Mouse (Mus musculus): ENCODE results near the gene Lypd4. TPM values are rescaled to one million over a fixed set of nuclear protein-coding genes. Genes with fewer than 3 reads are reported as not detected.

Gene Lypd4
- polyA plus RNA-seq (2015; fragmentation: Nextera tagmentation; extraction: Ambion mirVana), result not detected in 2 replicates

DNA sequence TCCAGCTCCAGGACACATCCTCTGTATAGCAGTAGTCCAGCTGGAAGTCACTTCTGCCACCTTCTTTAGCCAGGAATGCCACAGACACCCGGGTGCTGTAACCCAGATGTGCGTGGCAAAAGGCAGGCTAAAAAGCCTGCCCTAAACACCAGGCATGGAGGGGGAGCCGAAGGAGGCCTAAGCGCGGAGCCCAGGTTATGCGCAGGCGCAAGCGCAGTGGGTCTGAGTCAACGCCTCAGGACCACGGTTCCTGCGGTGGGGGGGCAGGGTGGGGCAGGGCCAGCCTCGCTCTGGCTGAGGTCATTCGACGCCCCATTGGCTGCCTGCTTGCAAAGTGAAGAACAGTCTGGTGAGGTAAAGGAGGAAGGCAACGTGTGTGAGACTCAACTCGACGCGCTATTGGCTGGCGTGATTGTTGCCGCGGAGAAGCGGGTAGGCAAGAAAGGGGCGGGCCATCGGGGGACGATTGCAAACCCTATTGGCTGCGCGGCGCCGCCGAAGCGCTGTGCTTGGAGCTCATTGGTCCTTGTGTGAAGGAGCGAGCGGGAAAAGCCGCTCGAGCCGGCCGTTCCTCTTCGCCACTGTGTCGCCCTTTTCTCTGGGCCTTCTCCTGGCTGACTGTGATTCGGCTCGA, at the start of gene Lypd4, which contains the start of gene Dmrtc2:
TSS of gene Lypd4 (minus strand) at position 410 of the 634 bp plus-strand sequence.
TSS of gene Dmrtc2 (plus strand) at position 526 of the 634 bp plus-strand sequence.

DNA sequence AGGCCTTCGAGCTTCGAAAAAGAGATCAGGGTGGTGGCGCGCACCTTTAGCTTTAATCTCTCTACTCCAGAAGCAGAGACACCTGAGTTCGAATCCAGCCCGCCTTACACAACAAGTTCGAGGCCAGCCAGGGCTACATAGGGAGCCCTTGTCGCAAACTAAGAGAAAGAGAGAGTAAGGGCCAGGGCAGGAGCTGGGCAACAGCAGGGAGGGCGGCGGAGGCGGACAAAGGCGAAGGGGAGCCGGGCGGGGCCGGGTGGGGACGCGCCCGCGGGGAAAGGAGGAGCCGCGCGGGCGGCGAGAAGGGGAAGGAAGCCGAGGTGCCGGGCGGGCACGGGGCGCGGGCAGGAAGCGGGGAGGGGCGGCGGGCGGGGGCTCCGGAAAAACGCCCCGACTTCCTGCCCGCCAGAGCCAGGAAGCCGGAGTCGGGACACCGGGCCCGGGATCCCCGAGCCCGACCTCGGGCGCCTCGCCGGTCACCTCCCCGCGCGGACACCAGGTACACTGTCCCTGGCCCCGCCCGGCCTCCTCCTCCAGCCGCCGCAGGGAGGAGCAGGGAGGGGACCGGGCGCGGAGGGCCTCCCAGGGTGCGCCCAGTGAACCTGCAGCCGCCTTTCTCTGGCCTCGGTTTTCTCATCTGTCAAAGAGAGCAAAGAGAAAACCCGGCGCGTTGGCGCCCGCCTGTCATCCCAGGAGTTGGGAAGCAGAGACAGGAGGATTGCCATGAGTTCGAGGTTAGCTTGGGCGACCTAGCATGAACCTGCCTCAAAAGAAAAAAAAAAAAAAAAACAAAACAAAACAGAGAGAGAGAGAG, 33.1 kb upstream of the Lypd4 start, which contains the start of gene Arhgef1:
TSS of gene Arhgef1 (plus strand) at position 283 of the 814 bp plus-strand sequence.

DNA sequence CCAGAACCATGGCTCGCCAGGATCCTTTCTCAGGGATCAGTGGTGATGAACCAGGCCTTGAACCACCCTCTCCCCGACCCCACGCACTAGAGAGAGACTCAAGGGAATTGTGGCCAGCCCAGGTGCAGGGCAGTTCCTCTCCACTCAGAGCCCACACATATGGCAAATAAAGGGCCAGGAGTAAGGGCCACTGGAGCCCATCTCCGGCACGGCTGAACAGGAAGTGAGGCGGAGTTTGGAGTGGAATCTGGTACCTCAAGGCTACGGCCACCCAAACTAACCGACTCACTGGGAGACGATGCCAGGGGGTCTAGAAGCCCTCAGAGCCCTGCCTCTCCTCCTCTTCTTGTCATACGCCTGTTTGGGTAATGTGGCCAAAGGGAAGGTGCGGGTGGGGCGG, 27.5 kb upstream of the Lypd4 start, which contains the start of gene Cd79a:
TSS of gene Cd79a (plus strand) at position 158 of the 400 bp plus-strand sequence.

DNA sequence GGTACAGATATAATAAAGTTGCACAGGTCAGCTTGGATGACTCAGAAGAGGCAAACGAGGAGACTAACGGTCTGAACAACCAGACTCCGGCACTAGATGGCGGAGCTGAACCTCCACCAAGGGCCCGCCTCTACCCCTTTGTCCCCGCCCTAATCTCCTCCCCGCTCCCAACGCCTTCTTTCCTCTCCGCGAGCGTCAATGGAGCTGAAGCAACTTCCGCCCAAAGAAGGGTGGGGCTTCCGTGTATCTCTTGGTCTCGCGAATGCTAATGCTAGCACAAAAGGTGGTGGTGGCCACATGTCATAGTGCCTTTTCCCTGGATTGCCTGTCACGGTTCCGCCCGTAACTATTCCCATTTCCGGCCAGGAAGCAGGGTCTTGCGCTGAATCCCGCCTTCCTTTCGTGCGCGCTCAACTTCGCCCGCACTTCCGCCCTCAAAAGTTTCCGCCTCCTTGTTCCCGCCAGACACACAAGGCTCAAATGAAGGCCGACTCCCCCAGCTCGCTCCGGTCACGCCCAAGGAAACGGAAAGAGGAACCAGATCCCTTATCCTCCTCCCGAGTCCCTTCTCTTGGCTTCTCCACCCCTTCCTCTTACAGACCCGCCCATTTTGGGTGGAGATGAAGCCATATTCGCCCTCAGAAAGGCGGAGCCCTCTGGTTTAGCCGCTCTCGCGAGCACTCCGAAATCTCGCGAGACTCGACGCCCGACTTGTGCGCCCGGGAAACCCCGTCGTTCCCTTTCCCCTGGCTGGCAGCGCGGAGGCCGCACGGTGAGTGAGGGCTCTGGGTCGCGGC, 14.4 kb upstream of the Lypd4 start, which contains the start of gene Rps19:
TSS of gene Rps19 (plus strand) at position 476 of the 797 bp plus-strand sequence.

DNA sequence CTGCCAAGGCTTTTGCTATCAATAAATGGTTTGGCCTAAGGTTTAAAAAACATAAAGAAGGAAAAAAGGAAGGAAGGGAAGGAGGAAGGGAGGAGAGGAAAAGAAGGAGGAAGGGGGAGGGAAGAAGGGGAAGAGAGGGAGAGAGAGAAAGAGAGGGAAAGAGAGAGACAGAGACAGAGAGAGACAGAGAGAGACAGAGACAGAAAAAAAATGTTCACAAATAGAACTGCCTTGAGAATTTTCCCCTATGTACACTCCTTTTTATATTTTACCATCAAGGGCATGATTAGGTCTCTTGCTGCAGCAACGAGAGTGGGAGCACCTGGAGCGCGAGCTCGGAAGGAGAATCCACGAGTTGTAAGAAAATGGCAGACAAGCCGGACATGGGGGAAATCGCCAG, 7.8 kb downstream of the Lypd4 start, which contains the start of gene Gm9844:
TSS of gene Gm9844 (plus strand) at position 301 of the 400 bp plus-strand sequence.

Other genes starting within 250 kb of the Lypd4 start
- 8.4 and 12.9 TPM in 2 replicates for gene Lypd3, start 233.4 kb downstream of the Lypd4 start, polyA plus RNA-seq (2015; fragmentation: Nextera tagmentation; extraction: Ambion mirVana)
- gene Tex101, start 193.3 kb downstream of the Lypd4 start, polyA plus RNA-seq (2015; fragmentation: Nextera tagmentation; extraction: Ambion mirVana), result not detected in 2 replicates
- not detected in 2 replicates for gene BC049730, start 160.7 kb downstream of the Lypd4 start, polyA plus RNA-seq (2015; fragmentation: Nextera tagmentation; extraction: Ambion mirVana)
- gene Gm4763, start 143.0 kb downstream of the Lypd4 start, polyA plus RNA-seq (2015; fragmentation: Nextera tagmentation; extraction: Ambion mirVana), result not detected in 2 replicates
- 0.82 TPM in 1 of 2 replicates, not detected in the other for gene Cd177, start 109.6 kb downstream of the Lypd4 start, polyA plus RNA-seq (2015; fragmentation: Nextera tagmentation; extraction: Ambion mirVana)
- gene Ceacam10, start 92.7 kb downstream of the Lypd4 start, polyA plus RNA-seq (2015; fragmentation: Nextera tagmentation; extraction: Ambion mirVana), result 0.45 TPM in 1 of 2 replicates, not detected in the other
- 10.0 and 14.4 TPM in 2 replicates for gene Gm9844, start 7.7 kb downstream of the Lypd4 start, polyA plus RNA-seq (2015; fragmentation: Nextera tagmentation; extraction: Ambion mirVana)
- not detected in 2 replicates for gene Dmrtc2, start 116 bp upstream of the Lypd4 start, polyA plus RNA-seq (2015; fragmentation: Nextera tagmentation; extraction: Ambion mirVana)
- 1,704 and 2,076 TPM in 2 replicates for gene Rps19, start 14.4 kb upstream of the Lypd4 start, polyA plus RNA-seq (2015; fragmentation: Nextera tagmentation; extraction: Ambion mirVana)
- gene Cd79a, start 27.4 kb upstream of the Lypd4 start, polyA plus RNA-seq (2015; fragmentation: Nextera tagmentation; extraction: Ambion mirVana), result 0.23 and 0.60 TPM in 2 replicates
- gene Arhgef1, start 33.0 kb upstream of the Lypd4 start, polyA plus RNA-seq (2015; fragmentation: Nextera tagmentation; extraction: Ambion mirVana), result 58.8 and 65.4 TPM in 2 replicates
- gene Gm4881, start 74.6 kb upstream of the Lypd4 start, polyA plus RNA-seq (2015; fragmentation: Nextera tagmentation; extraction: Ambion mirVana), result not detected in 2 replicates
- gene Rabac1, start 102.8 kb upstream of the Lypd4 start, polyA plus RNA-seq (2015; fragmentation: Nextera tagmentation; extraction: Ambion mirVana), result 315 and 376 TPM in 2 replicates
- gene Atp1a3, start 136.0 kb upstream of the Lypd4 start, polyA plus RNA-seq (2015; fragmentation: Nextera tagmentation; extraction: Ambion mirVana), result 1.2 and 4.7 TPM in 2 replicates
- gene Grik5, start 202.4 kb upstream of the Lypd4 start, polyA plus RNA-seq (2015; fragmentation: Nextera tagmentation; extraction: Ambion mirVana), result 2.3 and 2.5 TPM in 2 replicates
- gene Zfp574, start 202.6 kb upstream of the Lypd4 start, polyA plus RNA-seq (2015; fragmentation: Nextera tagmentation; extraction: Ambion mirVana), result 12.6 and 13.3 TPM in 2 replicates